Mouse (Mus musculus): ENCODE measurements around the gene Mical3. TPM values are rescaled to one million over a fixed set of nuclear protein-coding genes. Genes with fewer than 3 reads are reported as not detected.

The Mical3 gene
- total RNA-seq, 2 experiments from 2014 or later: 65.2 to 82.4 TPM

- peak; percentile 85 for DNase-seq
These were observed 20.7 kb downstream of the Mical3 start for GRCm38 (mm10) chr6:121109998-121110603.

GRCm38 (mm10) chr6:121109181-121109981 is 21.4 kb downstream of the Mical3 start:
- peak; percentile 55 for DNase-seq

GRCm38 (mm10) chr6:121108075-121108474 is 22.7 kb downstream of the Mical3 start:
- no peak for DNase-seq

- peak; percentile 59 for DNase-seq
These were observed 23.9 kb downstream of the Mical3 start for GRCm38 (mm10) chr6:121106711-121107405.

GRCm38 (mm10) chr6:121105726-121106125 is 25.1 kb downstream of the Mical3 start:
- DNase-seq: no peak

- no peak for DNase-seq
These were observed 27.2 kb downstream of the Mical3 start for GRCm38 (mm10) chr6:121103406-121104171.

- no peak for DNase-seq
These were observed 27.9 kb downstream of the Mical3 start for GRCm38 (mm10) chr6:121102941-121103340.

GRCm38 (mm10) chr6:121102084-121102483 is 28.7 kb downstream of the Mical3 start:
- no peak for DNase-seq

- no peak for DNase-seq
These were observed 29.6 kb downstream of the Mical3 start for GRCm38 (mm10) chr6:121101201-121101600.

GRCm38 (mm10) chr6:121099831-121100230 is 31.0 kb downstream of the Mical3 start:
- no peak for DNase-seq

- DNase-seq: no peak
These were observed 31.6 kb downstream of the Mical3 start for GRCm38 (mm10) chr6:121099228-121099608.

GRCm38 (mm10) chr6:121098511-121099227 is 32.1 kb downstream of the Mical3 start:
- no peak for DNase-seq

- DNase-seq: no peak
These were observed 32.7 kb downstream of the Mical3 start for GRCm38 (mm10) chr6:121098109-121098508.

GRCm38 (mm10) chr6:121096862-121097261 is 33.9 kb downstream of the Mical3 start:
- DNase-seq: no peak

GRCm38 (mm10) chr6:121096390-121096789 is 34.4 kb downstream of the Mical3 start:
- DNase-seq: no peak

GRCm38 (mm10) chr6:121093662-121094408 is 37.0 kb downstream of the Mical3 start:
- no peak for DNase-seq

- no peak for DNase-seq
These were observed 40.0 kb downstream of the Mical3 start for GRCm38 (mm10) chr6:121090786-121091185.

- DNase-seq: peak; percentile 56
These were observed 43.1 kb downstream of the Mical3 start for GRCm38 (mm10) chr6:121087586-121088245.

GRCm38 (mm10) chr6:121087127-121087526 is 43.7 kb downstream of the Mical3 start:
- no peak for DNase-seq

- DNase-seq: no peak
These were observed 44.6 kb downstream of the Mical3 start for GRCm38 (mm10) chr6:121086226-121086625.

Data from gastrocnemius, postnatal 10 days (tissue).